Mouse (Mus musculus) kidney, postnatal 14 days (tissue): ENCODE data around the gene Foxp1.
A peak's percentile ranks its signal among the peaks of the same experiment; 100 is the strongest.

ENCODE experiments used
- DNase-seq: peaks from one replicate; pipeline ENCODE4 v3.0.0; 2022; ENCODE audit warnings: mixed read lengths

Foxp1 gene

DNA sequence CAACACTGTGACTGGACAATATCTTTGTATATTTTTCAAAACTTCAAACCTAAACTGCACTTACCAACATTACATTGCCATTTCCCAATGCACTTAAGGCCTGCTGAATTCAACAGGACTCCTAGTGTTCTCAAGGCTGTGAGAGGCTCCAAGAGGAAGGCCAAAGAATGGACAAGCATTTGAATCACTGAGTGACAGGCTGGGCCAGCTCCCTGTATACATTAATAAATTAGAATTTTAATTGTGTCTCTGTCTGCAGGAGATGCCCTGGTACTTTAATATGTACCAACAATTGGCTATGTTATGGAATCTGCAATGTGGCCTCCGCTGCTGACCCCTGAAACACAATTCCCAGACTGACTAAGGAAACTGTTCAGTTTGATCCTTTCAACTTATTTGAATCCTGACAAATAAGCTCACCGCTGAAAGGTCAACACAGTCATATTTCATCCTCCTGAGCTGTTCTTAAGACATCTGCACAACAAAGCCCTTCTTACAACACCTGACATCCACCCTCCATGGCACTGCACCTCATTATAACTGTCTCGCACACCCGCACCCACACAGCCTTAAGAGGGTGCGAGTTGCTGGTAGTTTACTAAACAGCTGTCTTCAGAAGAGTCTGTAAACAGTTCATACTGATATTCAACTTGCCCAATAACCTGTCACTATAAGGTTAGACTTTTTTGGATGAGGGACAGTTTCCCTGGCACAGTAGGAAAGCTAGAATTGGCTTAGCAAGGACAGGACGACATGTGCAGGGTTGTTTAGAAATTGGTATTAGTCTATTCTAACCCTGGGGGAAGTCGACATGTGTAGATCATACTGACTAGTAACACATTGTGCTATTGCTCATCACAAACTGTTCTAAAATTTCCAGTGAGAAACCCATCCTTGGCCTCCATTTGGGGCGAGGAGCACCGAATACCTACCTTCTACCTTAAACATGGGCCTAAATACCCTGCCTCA is 448.9 kb downstream of the Foxp1 start:
- no peak for DNase-seq

- DNase-seq, result no peak
These were observed 451.8 kb downstream of the Foxp1 start for GRCm38 (mm10) chr6:99070710-99071109.

- no peak for DNase-seq
These were observed 452.8 kb downstream of the Foxp1 start for GRCm38 (mm10) chr6:99069726-99070125.

DNA sequence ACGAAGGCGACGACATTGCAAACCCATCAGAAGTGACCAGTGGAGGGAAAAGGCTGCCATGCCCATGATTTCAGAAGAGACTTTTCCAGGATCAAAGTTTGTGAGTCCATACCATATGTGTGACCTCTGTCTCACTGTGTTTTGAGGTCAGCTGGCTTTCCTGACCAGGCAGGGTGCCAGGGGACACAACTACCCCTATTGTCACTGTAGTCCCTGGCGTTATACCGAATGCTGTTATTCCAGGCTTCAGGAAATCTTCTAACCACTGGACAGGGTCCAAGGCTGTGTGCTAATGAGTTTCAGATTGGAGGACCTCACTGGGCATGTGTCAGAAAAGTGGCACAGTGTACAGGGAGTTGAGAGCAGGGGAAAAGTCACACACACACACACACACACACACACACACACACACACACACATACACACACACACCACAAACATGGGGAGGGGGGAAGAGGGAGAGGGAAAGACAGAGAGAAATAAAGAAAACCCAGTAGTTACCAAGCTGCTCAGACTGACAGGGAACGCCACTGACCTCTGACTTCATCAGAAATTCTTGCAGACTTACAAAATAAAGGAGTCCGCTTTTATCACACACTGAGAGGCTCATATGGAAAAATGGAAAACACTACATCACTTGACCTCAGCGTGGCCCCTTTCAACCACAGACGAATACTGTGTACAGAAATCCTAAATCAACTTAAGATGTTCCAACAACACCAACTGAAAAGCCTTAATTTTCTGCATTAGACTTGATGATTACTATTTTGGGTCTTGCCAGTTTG is 456.8 kb downstream of the Foxp1 start:
- peak; percentile 72 for DNase-seq

DNA sequence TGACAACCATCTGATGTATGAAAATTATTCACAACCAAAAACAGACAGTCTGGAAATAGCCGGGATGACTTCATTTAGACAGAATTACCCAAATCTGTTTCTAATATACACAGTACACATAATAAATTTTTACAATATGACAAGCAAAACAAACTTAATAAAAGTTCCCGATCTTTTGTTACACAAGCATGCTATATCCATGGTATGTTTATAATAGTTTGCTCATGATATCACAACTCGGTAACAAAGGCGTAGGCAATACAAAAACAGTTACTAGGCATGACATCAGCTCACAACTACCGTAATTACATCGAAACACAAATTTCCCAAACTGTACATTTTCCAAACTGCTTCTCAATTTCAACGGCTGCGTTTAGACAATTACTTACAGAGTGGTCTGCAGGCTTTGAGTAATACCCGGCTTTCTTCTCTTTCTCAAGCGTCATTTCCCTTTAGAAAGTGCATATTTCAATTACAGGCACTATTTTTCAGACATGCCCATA is 458.5 kb downstream of the Foxp1 start:
- DNase-seq, result no peak

DNA sequence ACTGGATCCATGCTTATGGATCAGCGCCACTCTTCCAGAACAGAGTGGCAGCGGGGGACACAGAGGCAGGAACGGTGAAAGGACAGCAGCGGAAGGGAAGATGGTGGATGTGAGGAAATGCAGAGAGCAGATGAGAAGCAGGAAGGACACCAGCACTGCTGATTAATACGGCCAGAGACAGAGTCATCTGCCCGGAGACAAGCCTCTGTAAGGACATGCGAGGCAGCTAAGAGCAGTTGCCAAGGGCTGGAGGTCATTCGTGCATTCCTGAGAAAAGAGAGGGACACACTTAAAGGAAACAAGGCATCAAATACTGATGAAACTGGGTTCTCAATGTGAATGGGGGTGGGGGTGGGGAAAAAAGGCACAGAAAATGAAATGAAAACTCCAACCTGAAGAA is 459.6 kb downstream of the Foxp1 start:
- peak; percentile 12 for DNase-seq

- no peak for DNase-seq
These were observed 463.8 kb downstream of the Foxp1 start for GRCm38 (mm10) chr6:99058688-99059087.

GRCm38 (mm10) chr6:99057113-99057553 is 465.4 kb downstream of the Foxp1 start:
- no peak for DNase-seq

GRCm38 (mm10) chr6:99056379-99056778 is 466.1 kb downstream of the Foxp1 start:
- DNase-seq, result no peak

DNA sequence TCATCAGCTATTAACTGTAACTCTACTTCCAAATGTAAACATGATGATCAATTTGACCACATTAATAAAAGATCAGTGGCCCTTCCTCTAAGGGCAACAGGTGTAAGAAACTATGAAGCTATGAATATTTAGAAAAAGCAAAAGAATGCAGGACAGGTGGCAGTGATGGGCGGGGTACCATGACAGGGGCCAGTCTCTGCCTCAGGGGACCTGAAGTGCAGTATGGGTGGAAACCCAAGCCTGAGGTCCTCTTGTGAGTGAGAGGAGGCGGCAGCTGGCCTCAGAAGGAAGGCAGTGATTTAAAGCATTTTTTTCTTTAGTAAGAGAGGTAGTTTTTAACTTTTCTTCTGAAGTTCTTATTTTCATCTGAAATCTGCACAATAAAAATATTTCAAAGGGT is 468.5 kb downstream of the Foxp1 start:
- no peak for DNase-seq

DNA sequence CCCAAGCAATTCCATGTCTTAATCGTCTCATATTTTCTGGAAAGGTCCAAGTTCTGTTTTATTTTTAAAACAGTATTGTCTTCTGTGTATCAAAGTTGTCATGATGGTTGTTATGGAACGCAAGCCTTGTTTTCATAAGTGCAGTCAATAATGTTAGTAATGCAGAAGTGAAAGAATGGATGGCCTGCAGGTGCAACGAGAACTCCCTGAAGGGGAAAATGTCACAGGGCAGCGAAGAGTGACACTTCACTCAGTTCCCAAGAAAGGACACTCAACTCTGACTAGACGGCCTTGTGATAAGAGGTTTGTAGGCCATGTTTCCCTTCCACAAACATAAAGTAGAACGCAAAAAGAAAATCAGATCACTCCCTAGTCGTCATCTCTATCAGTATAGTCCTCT is 469.4 kb downstream of the Foxp1 start:
- DNase-seq, result no peak

- DNase-seq, result no peak
These were observed 470.8 kb downstream of the Foxp1 start for GRCm38 (mm10) chr6:99051724-99052123.

- DNase-seq, result no peak
These were observed 472.1 kb downstream of the Foxp1 start for GRCm38 (mm10) chr6:99050288-99051006.

DNA sequence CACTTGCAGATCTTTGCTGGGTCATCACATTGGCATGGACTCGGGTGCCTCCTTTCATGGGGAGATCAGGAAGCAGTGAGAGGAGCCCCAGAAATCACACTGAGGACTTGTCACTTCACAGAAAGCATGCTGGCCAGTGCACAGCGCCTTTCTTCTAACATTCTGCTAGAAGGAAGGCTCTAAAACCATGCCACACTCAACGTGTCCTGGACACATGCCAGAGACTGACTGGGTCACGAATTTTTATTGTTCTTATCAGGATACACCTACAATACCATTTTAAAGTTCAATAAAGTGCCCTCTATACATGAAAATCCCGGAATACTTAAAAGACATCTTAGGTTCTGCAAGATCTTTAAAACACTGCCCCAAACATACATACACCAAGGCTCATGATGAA is 475.2 kb downstream of the Foxp1 start:
- no peak for DNase-seq

GRCm38 (mm10) chr6:99045845-99046788 is 476.4 kb downstream of the Foxp1 start:
- DNase-seq, result no peak

DNA sequence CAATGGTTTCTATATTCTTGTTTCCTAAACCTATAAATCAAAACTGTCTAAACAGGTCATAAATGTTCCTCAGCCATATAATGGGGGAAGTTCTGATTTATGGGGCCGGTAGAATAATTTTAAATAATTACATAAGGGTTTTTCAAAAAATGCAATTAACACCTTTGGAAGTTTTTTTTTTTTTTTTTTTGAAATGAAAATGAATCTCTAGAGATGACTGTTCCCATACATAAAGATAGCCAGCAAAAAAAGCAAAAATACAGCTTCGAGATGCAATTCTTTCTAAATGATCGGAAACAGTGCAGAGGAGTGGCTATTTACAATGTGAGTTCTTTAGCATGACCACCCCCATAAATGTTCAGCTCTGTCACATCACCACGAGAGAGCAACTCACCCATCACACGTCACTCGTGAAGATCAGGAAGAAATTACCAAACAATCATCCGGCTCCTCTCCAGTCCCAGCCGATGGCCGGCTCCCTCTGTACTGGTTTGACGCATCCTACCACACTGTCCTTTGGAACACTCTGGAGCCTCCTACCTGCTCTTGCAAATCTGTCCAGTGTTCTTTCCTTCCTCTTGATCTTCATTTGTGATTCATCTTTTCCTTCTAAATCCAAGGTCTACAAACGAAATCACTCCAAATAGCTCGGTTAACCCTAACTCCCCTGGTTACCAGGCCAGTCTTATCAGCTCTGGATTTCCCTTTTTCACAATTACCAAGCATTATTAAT is 478.4 kb downstream of the Foxp1 start:
- no peak for DNase-seq

- no peak for DNase-seq
These were observed 479.3 kb downstream of the Foxp1 start for GRCm38 (mm10) chr6:99043226-99043625.

DNA sequence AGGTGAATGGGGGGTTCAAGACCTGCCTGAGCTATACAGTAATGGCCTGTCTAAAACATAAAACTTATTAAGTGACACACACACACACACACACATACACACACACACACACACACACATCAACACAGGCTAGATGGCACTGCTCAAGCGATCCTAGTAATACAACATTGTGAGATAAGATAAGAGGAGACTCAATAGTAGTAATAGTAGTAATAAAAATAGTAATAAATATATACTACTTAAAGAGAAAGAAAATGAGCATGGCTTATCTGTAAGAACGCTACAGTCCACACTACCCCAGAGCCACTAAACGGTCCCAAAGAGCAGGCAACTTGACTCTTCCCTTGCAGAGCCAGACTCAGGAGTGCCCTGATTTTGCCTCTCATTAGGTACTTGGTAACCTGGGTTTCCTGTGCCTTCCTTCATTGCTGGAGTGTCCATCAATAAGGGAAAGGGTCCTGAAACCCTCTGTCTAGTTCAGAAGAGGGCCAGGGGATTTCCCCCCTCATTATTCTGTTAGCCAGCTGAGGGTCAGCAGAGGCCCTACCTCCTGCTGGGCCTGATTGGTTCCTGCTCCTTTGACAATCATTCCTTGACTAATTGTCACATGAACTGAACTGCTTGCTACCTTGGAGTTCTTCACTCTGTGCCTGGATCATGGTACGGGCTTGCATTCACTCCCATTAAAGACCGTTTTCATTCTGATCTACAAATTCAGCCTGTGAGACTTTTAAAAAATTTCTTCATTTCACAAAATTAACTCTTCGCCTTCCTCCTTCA is 480.2 kb downstream of the Foxp1 start:
- no peak for DNase-seq

GRCm38 (mm10) chr6:99038977-99039376 is 483.5 kb downstream of the Foxp1 start:
- no peak for DNase-seq
